Mouse (Mus musculus): ENCODE measurements around the gene C3.

DNA sequence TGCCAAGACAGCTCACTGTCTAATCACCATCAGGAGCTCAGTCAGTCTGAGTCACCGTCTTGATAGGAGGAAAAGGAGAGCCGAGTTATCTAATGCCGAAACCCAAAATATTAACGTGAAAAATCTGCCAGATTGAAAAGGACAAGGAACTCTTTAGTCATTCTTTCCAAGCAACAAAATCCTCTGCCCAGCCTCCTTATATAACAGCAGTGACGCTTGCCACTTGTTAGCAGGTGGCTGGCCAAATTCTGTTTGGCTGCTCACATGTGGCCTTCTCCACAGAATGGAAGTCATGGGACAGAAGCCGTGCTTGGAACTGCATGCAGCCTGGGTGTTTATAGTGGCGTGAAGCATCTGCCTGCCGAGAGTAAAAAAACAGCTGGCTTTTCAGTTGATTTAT, 31.8 kb upstream of the C3 start:
- TF ChIP-seq HCFC1 (IDR thresholded peaks at IDR 0.05; ENCODE audit: borderline replicate concordance, insufficient read depth, low read length) (no peak), ZNF384 (IDR thresholded peaks at IDR 0.05; ENCODE audit: low read depth, low read length) (no peak), CHD2 (IDR thresholded peaks at IDR 0.05; ENCODE audit: low read depth, low read length) (no peak), ZC3H11A (IDR thresholded peaks at IDR 0.05; ENCODE audit: borderline replicate concordance, low read depth, low read length) (no peak), MAFK (IDR thresholded peaks at IDR 0.05; ENCODE audit: insufficient read depth, low read depth, low read length) (no peak)
